ENCODE assay signal across 8 mouse cellular contexts in genomic region chr11:103116959-103117590, GRCm38 (mm10). TPM values are rescaled to one million over a fixed set of nuclear protein-coding genes. Genes with fewer than 3 reads are reported as not detected.
DNase-seq lines count a peak whose midpoint lies in the region; ATAC-seq lines count a peak whose summit lies in the region.

No protein-coding gene starts in this region.

- H3K4me3 ChIP-seq in forebrain, embryonic 16.5 days (replicated peaks; ENCODE audit: low read length), result peak overlapping the region; percentile 73
- peak overlapping the region; percentile 60 for H3K4me3 ChIP-seq in hindbrain, embryonic 11.5 days (ENCODE audit: low read depth, low read length)
- peak overlapping the region; percentile 80 for H3K4me3 ChIP-seq in macrophage (ENCODE audit: inconsistent target)

- peak; percentile 39 for DNase-seq in MEL-GATA-1-ER (ENCODE audit: extremely low read depth, low read depth)
- DNase-seq in cerebellum, adult 18-20 months, result peak; percentile 81 to 84
- DNase-seq in hindbrain, embryonic 11.5 days (ENCODE audit: low spot score), result peak; percentile 77
- peak; percentile 72 for DNase-seq in layer of hippocampus, postnatal 36 days
- DNase-seq in retina, postnatal 7 days (ENCODE audit: low read depth, low spot score), result peak; percentile 61
- DNase-seq in urinary bladder, adult 2 months (ENCODE audit: low spot score), result peak; percentile 68

- H3K27me3 ChIP-seq in forebrain, embryonic 16.5 days (replicated peaks; ENCODE audit: control insufficient read depth, insufficient read depth, low read length), result peaks cover 10% of the 10 kb centered on the region
- H3K27me3 ChIP-seq in hindbrain, embryonic 11.5 days (ENCODE audit: control insufficient read depth, insufficient read depth, low read length), result peaks cover 14% of the 10 kb centered on the region

- ATAC-seq in forebrain, embryonic 16.5 days, result peak; percentile 8; the same call in 1 of the 2 replicates
- peak; percentile 20; the same call in 1 of the 2 replicates for ATAC-seq in hindbrain, embryonic 11.5 days (ENCODE audit: low FRiP score)

- WGBS in forebrain, embryonic 16.5 days, result under 1% methylated on average over 35 of the region's 35 CpGs
- WGBS in hindbrain, embryonic 11.5 days, result under 1% methylated on average over 35 of the region's 35 CpGs
- 1% methylated on average over 35 of the region's 35 CpGs for WGBS in macrophage (ENCODE audit: missing documents)

- H3K4me1 ChIP-seq in forebrain, embryonic 16.5 days (replicated peaks; ENCODE audit: control insufficient read depth, insufficient read depth, low read length), result peaks cover 35% of the 10 kb centered on the region
- H3K4me1 ChIP-seq in hindbrain, embryonic 11.5 days (replicated peaks; ENCODE audit: control insufficient read depth, insufficient read depth, low read length), result peaks cover 2% of the 10 kb centered on the region; the same call in 1 of the 2 replicates

- peak overlapping the region; percentile 96 for H3K27ac ChIP-seq in forebrain, embryonic 16.5 days (ENCODE audit: low read length)
- peak overlapping the region; percentile 89; the same call in 1 of the 2 replicates for H3K27ac ChIP-seq in hindbrain, embryonic 11.5 days (ENCODE audit: low read depth, low read length)
- peak overlapping the region; percentile 51 for H3K27ac ChIP-seq in macrophage

- H3K9me3 ChIP-seq in forebrain, embryonic 16.5 days (ENCODE audit: control insufficient read depth, low read length), result no peaks in the 10 kb centered on the region
- H3K9me3 ChIP-seq in hindbrain, embryonic 11.5 days (ENCODE audit: control insufficient read depth, low read length), result no peaks in the 10 kb centered on the region

- H3K9ac ChIP-seq in forebrain, embryonic 16.5 days (replicated peaks; ENCODE audit: low read depth, low read length), result peak overlapping the region; percentile 69
- peak overlapping the region; percentile 48 for H3K9ac ChIP-seq in hindbrain, embryonic 11.5 days (ENCODE audit: low read depth, low read length)

- peak overlapping the region; percentile 82 for H3K4me2 ChIP-seq in forebrain, embryonic 16.5 days (ENCODE audit: low read length)
- H3K4me2 ChIP-seq in hindbrain, embryonic 11.5 days (replicated peaks; ENCODE audit: low read depth, low read length), result peak overlapping the region; percentile 80

- no peaks in the 10 kb centered on the region for H3K36me3 ChIP-seq in forebrain, embryonic 16.5 days (ENCODE audit: control insufficient read depth, insufficient read depth)
- H3K36me3 ChIP-seq in hindbrain, embryonic 11.5 days (ENCODE audit: control insufficient read depth, insufficient read depth, low read length), result no peaks in the 10 kb centered on the region
- H3K36me3 ChIP-seq in macrophage (ENCODE audit: inconsistent target), result no peaks in the 10 kb centered on the region

- H3K79me2 ChIP-seq in macrophage (ENCODE audit: inconsistent target), result peaks cover 29% of the 10 kb centered on the region; the same call in 1 of the 2 replicates

RNA-seq across cellular contexts. Expression of gene Hexim1, which starts 1.0 kb away (rescaled TPM):
- polyA plus RNA-seq in forebrain, embryonic 16.5 days (2015; fragmentation: Nextera tagmentation; extraction: Ambion mirVana), result 3.5 and 4.1 TPM in 2 replicates
- 4.1 and 5.4 TPM in 2 replicates for polyA plus RNA-seq in hindbrain, embryonic 11.5 days (2014; fragmentation: Nextera tagmentation; extraction: Ambion mirVana)
- total RNA-seq in layer of hippocampus, postnatal 36 days (2021), result 10 to 100 TPM; 52.7 to 56.1 TPM
- 10 to 100 TPM in 22 of 26 experiments, 1 to 10 TPM in 4; 5.4 to 44.3 (median 19.7) TPM for total RNA-seq in macrophage (2018; cell fraction: chromatin; rRNA removed)
- total RNA-seq in macrophage (2018; cell fraction: cytosol; rRNA removed), result 10 to 100 TPM; 18.2 to 47.9 (median 36.2) TPM
- 10 to 100 TPM; 13.7 to 81.3 (median 44.7) TPM for total RNA-seq in macrophage (2018; cell fraction: nucleus; rRNA removed)
- polyA plus RNA-seq in macrophage (2018), result 18.5 to 31.2 TPM (median 23.4 TPM) in 3 replicates
- polyA plus RNA-seq in urinary bladder, adult 2 months (2012; rRNA removed), result 28.4 and 29.3 TPM in 2 replicates

RNA-seq across cellular contexts. Expression of gene Hexim2, which starts 15.2 kb away (rescaled TPM):
- polyA plus RNA-seq in forebrain, embryonic 16.5 days (2015; fragmentation: Nextera tagmentation; extraction: Ambion mirVana), result 19.9 and 25.9 TPM in 2 replicates
- polyA plus RNA-seq in hindbrain, embryonic 11.5 days (2014; fragmentation: Nextera tagmentation; extraction: Ambion mirVana), result 5.2 and 7.3 TPM in 2 replicates
- 10 to 100 TPM; 14.8 to 14.9 TPM for total RNA-seq in layer of hippocampus, postnatal 36 days (2021)
- total RNA-seq in macrophage (2018; cell fraction: chromatin; rRNA removed), result 10 to 100 TPM in 1 of 26 experiments, 1 to 10 TPM in 25; 2.1 to 11.1 (median 5.4) TPM
- total RNA-seq in macrophage (2018; cell fraction: cytosol; rRNA removed), result 1 to 10 TPM in 24 of 26 experiments, under 1 TPM in 2; 0.91 to 4.9 (median 2.6) TPM
- total RNA-seq in macrophage (2018; cell fraction: nucleus; rRNA removed), result 10 to 100 TPM in 5 of 26 experiments, 1 to 10 TPM in 21; 1.2 to 16.7 (median 6.2) TPM
- polyA plus RNA-seq in macrophage (2018), result 0.98 to 2.8 TPM (median 2.6 TPM) in 3 replicates
- polyA plus RNA-seq in urinary bladder, adult 2 months (2012; rRNA removed), result 4.1 and 4.5 TPM in 2 replicates

RNA-seq across cellular contexts. Expression of gene Acbd4, which starts 15.6 kb away (rescaled TPM):
- 17.0 and 17.8 TPM in 2 replicates for polyA plus RNA-seq in forebrain, embryonic 16.5 days (2015; fragmentation: Nextera tagmentation; extraction: Ambion mirVana)
- 4.9 and 6.2 TPM in 2 replicates for polyA plus RNA-seq in hindbrain, embryonic 11.5 days (2014; fragmentation: Nextera tagmentation; extraction: Ambion mirVana)
- 10 to 100 TPM; 76.4 to 86.1 TPM for total RNA-seq in layer of hippocampus, postnatal 36 days (2021)
- total RNA-seq in macrophage (2018; cell fraction: chromatin; rRNA removed), result 10 to 100 TPM in 19 of 26 experiments, 1 to 10 TPM in 7; 5.0 to 35.6 (median 19.3) TPM
- 10 to 100 TPM in 21 of 26 experiments, 1 to 10 TPM in 5; 6.8 to 26.2 (median 14.3) TPM for total RNA-seq in macrophage (2018; cell fraction: cytosol; rRNA removed)
- total RNA-seq in macrophage (2018; cell fraction: nucleus; rRNA removed), result 10 to 100 TPM in 15 of 26 experiments, 1 to 10 TPM in 11; 4.3 to 28.6 (median 11.3) TPM
- 8.8 to 14.0 TPM (median 10.0 TPM) in 3 replicates for polyA plus RNA-seq in macrophage (2018)
- polyA plus RNA-seq in urinary bladder, adult 2 months (2012; rRNA removed), result 59.4 and 76.0 TPM in 2 replicates

RNA-seq across cellular contexts. Expression of gene Plcd3, which starts 15.6 kb away (rescaled TPM):
- 2.5 and 2.6 TPM in 2 replicates for polyA plus RNA-seq in forebrain, embryonic 16.5 days (2015; fragmentation: Nextera tagmentation; extraction: Ambion mirVana)
- 1.0 and 1.7 TPM in 2 replicates for polyA plus RNA-seq in hindbrain, embryonic 11.5 days (2014; fragmentation: Nextera tagmentation; extraction: Ambion mirVana)
- 1 to 10 TPM; 9.5 TPM for total RNA-seq in layer of hippocampus, postnatal 36 days (2021)
- total RNA-seq in macrophage (2018; cell fraction: chromatin; rRNA removed), result 1 to 10 TPM in 2 of 26 experiments, under 1 TPM in 12, not detected in 12; 0.24 to 2.5 (median 0.41) TPM
- total RNA-seq in macrophage (2018; cell fraction: cytosol; rRNA removed), result under 1 TPM in 15 of 26 experiments, not detected in 11; 0.04 to 0.25 (median 0.09) TPM
- total RNA-seq in macrophage (2018; cell fraction: nucleus; rRNA removed), result 1 to 10 TPM in 1 of 26 experiments, under 1 TPM in 6, not detected in 19; 0.12 to 1.1 (median 0.25) TPM
- polyA plus RNA-seq in macrophage (2018), result 0.07 to 0.21 TPM in 2 of 3 replicates, not detected in the other
- 30.9 and 36.8 TPM in 2 replicates for polyA plus RNA-seq in urinary bladder, adult 2 months (2012; rRNA removed)

RNA-seq across cellular contexts. Expression of gene Fmnl1, which starts 53.8 kb away (rescaled TPM):
- polyA plus RNA-seq in forebrain, embryonic 16.5 days (2015; fragmentation: Nextera tagmentation; extraction: Ambion mirVana), result 2.7 and 6.7 TPM in 2 replicates
- 0.91 and 1.1 TPM in 2 replicates for polyA plus RNA-seq in hindbrain, embryonic 11.5 days (2014; fragmentation: Nextera tagmentation; extraction: Ambion mirVana)
- 100 to 1,000 TPM; 136 to 154 TPM for total RNA-seq in layer of hippocampus, postnatal 36 days (2021)
- total RNA-seq in macrophage (2018; cell fraction: chromatin; rRNA removed), result 100 to 1,000 TPM in 1 of 26 experiments, 10 to 100 TPM in 24, 1 to 10 TPM in 1; 9.8 to 105 (median 44.4) TPM
- 10 to 100 TPM; 21.5 to 40.9 (median 34.6) TPM for total RNA-seq in macrophage (2018; cell fraction: cytosol; rRNA removed)
- 10 to 100 TPM; 15.9 to 81.3 (median 30.8) TPM for total RNA-seq in macrophage (2018; cell fraction: nucleus; rRNA removed)
- 29.0 to 47.4 TPM (median 29.5 TPM) in 3 replicates for polyA plus RNA-seq in macrophage (2018)
- polyA plus RNA-seq in urinary bladder, adult 2 months (2012; rRNA removed), result 6.4 and 6.6 TPM in 2 replicates

Comparison
In these comparisons a context has a peak if more than half of its experiments do, and no peak if none do; other contexts are left out.
1. Peak in every context shown above with its lines: DNase-seq, ATAC-seq, H3K4me3 ChIP-seq and H3K27ac ChIP-seq.